Mouse (Mus musculus): ENCODE data around the gene Pcyt1a.

Pcyt1a gene

GRCm38 (mm10) chr16:32510399-32511337 is 79.9 kb downstream of the Pcyt1a start:
- DNase-seq (ENCODE audit: low spot score): no peak

- no peak for DNase-seq (ENCODE audit: low spot score)
Measured at GRCm38 (mm10) chr16:32511338-32511734, 80.6 kb downstream of the Pcyt1a start.

GRCm38 (mm10) chr16:32511827-32512490 is 81.2 kb downstream of the Pcyt1a start:
- no peak for DNase-seq (ENCODE audit: low spot score)

- DNase-seq (ENCODE audit: low spot score): no peak
Measured at GRCm38 (mm10) chr16:32512921-32513320, 82.2 kb downstream of the Pcyt1a start.

- DNase-seq (ENCODE audit: low spot score): no peak
Measured at GRCm38 (mm10) chr16:32513401-32513800, 82.7 kb downstream of the Pcyt1a start.

GRCm38 (mm10) chr16:32513948-32514347 is 83.2 kb downstream of the Pcyt1a start:
- DNase-seq (ENCODE audit: low spot score): no peak

- DNase-seq (ENCODE audit: low spot score): peak; percentile 36
Measured at GRCm38 (mm10) chr16:32516006-32516962, 85.6 kb downstream of the Pcyt1a start.

- DNase-seq (ENCODE audit: low spot score): peak; percentile 48
Measured at GRCm38 (mm10) chr16:32517785-32518481, 87.2 kb downstream of the Pcyt1a start.

- DNase-seq (ENCODE audit: low spot score): no peak
Measured at GRCm38 (mm10) chr16:32519656-32520371, 89.1 kb downstream of the Pcyt1a start.

- DNase-seq (ENCODE audit: low spot score): no peak
Measured at GRCm38 (mm10) chr16:32520372-32520748, 89.6 kb downstream of the Pcyt1a start.

GRCm38 (mm10) chr16:32522578-32523194 is 92.0 kb downstream of the Pcyt1a start:
- DNase-seq (ENCODE audit: low spot score): no peak

GRCm38 (mm10) chr16:32523462-32524243 is 92.9 kb downstream of the Pcyt1a start:
- DNase-seq (ENCODE audit: low spot score): no peak

- no peak for DNase-seq (ENCODE audit: low spot score)
Measured at GRCm38 (mm10) chr16:32524244-32524615, 93.5 kb downstream of the Pcyt1a start.
